Mouse (Mus musculus): ENCODE results near the gene Lmx1b.

DNA sequence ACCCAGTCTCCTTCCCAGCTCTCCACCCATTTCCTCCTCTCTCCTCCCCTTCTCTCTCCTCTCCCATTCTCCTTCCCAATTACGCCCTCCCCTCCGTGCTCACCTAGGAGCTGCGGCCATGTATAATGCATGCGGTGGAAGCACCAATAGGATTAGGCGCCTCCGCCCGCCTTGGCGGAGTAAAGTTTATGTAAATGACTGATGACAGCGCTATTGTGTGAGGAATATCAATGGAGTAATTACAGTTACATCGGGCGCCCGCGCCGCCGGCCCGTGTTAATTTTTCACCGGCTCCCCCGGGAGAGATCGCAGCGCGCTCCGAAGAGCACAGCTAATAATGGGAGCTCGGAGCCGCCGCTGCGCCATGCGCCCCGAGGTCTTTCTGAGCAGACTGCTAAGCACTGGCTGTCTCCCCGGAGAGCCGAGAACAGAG, 23.9 kb downstream of the Lmx1b start:
- no peak for TF ChIP-seq CTCF (IDR thresholded peaks at IDR 0.05; ENCODE audit: low read depth)
- TF ChIP-seq EP300 (optimal IDR thresholded peaks at IDR 0.05), result no peak

Measured in stomach, postnatal 0 days (tissue).